Mouse (Mus musculus): ENCODE measurements around the gene Gm28539.
"Not testable (repeated sequence)": the region's sequence is repeated elsewhere in the genome, so short reads cannot be mapped to it uniquely, and the experiment has no call there.

Gene Gm28539

DNA sequence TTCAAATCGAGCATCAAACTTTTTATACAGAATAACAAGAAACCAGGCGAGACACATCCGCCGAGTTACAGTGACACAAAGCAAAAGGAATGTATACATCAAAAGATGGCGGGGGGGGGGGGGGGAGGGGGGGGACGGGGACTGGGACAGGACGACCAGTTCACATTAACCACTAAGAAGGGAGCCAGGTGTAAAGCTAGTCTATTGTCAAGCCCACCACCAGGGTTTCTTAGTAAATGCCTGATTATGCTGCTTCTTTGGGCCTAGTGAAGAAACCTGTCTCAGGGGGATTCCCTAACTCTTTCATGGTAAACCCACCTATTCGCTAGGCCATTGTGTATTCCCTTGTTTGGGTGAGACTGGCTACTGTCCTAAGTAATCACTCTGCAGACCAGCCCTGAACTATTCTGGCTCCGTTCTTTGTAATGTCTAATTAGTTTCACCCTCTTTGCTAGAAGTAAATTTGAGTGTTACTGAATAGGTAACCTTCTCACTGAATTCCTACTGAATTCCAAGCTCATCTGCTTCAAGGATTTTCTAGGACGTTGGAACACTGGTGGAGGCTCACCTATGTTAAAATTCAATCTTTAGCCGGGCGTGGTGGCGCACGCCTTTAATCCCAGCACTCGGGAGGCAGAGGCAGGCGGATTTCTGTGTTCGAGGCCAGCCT is 13.3 kb downstream of the Gm28539 start:
- not testable (repeated sequence) for DNase-seq (ENCODE audit: low spot score)

DNA sequence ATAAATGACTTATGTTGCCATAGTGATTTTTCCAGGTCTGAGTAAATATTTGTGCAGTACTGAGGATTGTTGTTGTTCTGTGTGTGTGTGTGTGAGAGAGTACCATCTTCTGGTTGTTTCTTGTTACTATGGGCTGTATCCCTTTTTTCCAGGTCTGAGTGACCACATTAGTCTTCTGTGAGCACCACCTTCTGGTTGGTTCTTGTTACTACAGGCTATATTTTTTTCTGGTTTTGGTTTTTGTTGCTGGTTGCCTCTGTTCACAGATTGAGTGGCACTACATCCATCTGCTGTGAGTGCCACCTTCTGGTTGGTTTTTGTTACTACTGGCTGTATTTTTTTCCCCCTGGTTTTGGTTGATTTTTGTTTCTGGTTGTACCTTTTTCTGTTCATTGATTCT is 22.2 kb downstream of the Gm28539 start:
- DNase-seq (ENCODE audit: low spot score): peak; percentile 73

DNA sequence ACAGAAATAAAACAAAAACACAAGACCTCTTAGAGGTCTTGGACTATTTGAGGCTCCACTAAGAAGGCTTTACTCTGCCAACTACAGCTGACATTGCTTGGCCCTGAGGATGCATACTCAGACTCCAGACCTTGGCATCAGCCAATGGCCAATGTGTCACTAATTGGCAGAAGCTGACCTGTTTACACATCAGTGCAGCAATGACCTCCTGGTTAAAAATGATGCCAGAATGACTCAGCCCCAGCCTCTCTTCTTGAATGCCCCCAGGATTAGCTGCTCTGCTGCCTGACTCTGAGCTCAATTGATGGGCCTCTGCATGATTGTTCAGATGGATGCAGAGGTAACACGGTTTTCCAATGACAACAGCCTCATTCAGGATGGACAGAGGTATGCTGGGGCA is 23.8 kb downstream of the Gm28539 start:
- no peak for DNase-seq (ENCODE audit: low spot score)

- not testable (repeated sequence) for DNase-seq (ENCODE audit: low spot score)
These were observed 34.1 kb downstream of the Gm28539 start for GRCm38 (mm10) chr16:18870495-18870894.

- no peak for DNase-seq (ENCODE audit: low spot score)
These were observed 39.7 kb downstream of the Gm28539 start for GRCm38 (mm10) chr16:18876091-18876441.

- DNase-seq (ENCODE audit: low spot score): peak; percentile 95
These were observed 40.3 kb downstream of the Gm28539 start, which contains the start of the genes Mrpl40 and Hira for GRCm38 (mm10) chr16:18876442-18877308. Gene Mrpl40, minus strand, starts transcription at chr16:18876862. Gene Hira, plus strand, starts transcription at chr16:18877037.

DNA sequence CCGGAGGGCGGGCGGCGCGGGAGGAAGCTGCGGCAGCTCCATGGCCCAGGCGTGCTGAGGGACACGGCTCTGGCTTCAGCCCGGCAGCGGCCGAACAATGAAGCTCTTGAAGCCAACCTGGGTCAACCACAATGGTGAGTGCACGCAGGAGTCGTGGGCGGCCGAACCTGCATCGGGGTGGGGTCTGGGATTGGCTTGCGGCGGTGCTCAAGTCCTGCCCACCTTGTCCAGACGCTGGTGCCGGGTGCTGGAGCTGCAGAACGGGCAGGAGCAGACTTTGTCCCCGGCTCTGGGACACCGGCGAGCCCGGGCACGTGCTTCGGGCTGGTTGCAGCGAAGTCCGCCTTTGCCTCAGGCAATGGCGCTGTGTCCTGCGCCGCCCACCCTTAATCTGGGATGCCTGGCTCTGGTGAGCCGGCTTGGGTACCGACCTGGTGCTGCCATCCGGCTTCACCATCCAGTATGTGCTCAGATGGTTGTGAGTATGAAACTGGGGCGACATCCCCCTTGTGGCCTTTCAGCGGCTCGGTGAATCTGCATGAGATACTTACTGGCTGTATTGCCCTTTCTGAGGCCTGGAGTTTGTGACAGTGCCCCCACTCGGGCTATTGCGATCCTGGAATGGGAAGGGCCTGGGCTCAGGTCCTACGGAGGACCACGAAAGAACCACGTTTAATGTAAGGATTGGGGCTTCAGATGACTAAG is 41.2 kb downstream of the Gm28539 start:
- DNase-seq (ENCODE audit: low spot score): peak; percentile 37

DNA sequence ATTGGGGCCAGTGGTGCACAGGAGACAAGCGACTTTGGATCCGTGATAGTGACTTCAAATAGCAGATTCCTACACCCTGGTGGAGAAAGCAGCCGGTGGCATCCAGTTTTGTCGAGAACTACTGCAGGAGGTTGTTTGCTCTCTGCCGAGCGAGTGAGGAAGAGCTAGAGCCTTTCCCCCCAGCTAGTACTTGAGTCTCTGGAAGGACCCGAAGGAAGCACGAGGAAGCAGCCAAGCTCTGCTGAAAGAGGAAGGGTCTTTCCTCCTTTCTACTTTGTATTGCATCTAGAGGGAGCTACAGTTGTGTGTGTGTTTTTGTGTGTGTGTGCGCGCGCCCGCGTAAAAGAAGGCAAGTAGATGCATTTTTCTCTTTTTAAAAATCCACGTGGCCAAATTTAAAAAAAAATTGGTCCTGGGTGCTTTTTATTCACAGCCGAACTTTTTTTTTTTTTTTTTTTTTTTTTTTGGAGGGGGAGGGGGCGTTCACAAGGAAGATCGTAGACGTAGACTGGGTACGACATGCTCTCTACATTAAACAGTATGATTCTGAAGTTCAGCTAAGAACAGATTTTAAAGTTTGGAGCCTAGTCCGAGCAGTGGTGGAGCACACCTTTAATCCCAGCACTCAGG is 41.8 kb downstream of the Gm28539 start:
- DNase-seq (ENCODE audit: low spot score): no peak

- DNase-seq (ENCODE audit: low spot score): no peak
These were observed 47.7 kb downstream of the Gm28539 start for GRCm38 (mm10) chr16:18884044-18884443.

DNA sequence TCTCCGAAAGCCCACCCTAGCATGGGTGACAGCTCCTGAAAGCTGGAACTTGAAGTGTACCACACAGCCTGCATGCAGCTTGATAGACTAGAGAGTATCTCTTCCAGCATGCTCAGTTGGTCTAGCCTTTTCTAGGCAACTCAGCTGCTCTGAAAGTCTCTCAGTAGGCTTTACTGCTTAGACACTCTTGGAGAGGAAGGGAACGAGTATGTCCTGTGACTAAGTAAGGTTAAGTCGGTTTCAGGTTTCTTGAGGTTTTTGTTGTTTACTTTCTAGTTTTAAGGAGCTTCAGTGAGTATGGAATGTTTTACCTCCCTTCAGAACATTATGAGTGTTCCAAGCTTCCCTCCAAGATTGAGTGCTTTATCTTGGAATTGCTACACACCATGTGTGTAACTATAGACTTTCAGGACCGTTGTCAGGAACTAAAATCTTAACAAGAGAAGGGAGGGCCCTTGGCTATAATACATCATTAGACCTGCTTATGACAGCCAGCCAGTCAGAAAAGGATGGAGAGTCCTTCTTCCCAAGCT is 57.5 kb downstream of the Gm28539 start:
- peak; percentile 54 for DNase-seq (ENCODE audit: low spot score)

- DNase-seq (ENCODE audit: low spot score): no peak
These were observed 58.9 kb downstream of the Gm28539 start for GRCm38 (mm10) chr16:18895249-18895648.

GRCm38 (mm10) chr16:18896429-18896828 is 60.0 kb downstream of the Gm28539 start:
- DNase-seq (ENCODE audit: low spot score): no peak

DNA sequence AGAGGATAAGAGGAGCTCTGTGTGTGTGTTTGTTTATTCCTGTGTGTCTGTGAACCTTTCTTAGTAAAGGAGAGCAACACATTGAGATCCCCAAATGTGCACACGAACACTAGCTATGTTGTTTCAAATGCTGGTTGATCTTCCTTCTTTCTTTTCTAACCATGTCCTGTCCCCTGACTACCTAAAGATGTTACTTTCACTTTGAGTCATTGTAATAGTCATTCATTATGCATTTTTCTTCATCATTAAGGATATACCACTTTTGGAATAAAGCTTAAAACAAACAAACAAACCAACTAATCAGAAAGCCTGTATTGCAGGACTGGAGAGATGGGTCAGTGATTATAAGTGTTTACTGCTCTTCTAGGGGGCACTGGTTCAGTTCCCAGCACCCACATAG is 69.3 kb downstream of the Gm28539 start:
- no peak for DNase-seq (ENCODE audit: low spot score)

GRCm38 (mm10) chr16:18916064-18916463 is 79.7 kb downstream of the Gm28539 start:
- no peak for DNase-seq (ENCODE audit: low spot score)

DNA sequence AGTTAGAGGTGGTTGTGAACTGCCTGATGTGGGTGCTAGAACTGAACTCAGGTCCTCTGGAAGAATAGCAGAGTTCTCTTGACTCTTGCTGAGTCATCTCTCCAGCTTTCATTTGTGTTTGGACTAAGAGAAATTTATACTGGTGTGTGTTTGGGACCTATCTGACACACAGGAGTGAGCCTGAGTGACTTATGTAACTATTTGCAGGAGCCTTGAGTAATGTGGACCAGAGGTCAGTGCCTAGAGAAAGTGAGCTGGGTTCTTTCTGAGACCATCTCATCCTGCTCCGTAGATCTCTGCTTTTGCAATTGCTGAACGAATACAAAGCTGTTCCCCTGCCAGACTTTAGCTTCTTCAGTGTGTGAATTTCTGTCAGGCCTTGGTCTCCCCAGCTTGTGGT is 85.4 kb downstream of the Gm28539 start:
- no peak for DNase-seq (ENCODE audit: low spot score)

GRCm38 (mm10) chr16:18927963-18928362 is 91.6 kb downstream of the Gm28539 start:
- DNase-seq (ENCODE audit: low spot score): peak; percentile 28

DNA sequence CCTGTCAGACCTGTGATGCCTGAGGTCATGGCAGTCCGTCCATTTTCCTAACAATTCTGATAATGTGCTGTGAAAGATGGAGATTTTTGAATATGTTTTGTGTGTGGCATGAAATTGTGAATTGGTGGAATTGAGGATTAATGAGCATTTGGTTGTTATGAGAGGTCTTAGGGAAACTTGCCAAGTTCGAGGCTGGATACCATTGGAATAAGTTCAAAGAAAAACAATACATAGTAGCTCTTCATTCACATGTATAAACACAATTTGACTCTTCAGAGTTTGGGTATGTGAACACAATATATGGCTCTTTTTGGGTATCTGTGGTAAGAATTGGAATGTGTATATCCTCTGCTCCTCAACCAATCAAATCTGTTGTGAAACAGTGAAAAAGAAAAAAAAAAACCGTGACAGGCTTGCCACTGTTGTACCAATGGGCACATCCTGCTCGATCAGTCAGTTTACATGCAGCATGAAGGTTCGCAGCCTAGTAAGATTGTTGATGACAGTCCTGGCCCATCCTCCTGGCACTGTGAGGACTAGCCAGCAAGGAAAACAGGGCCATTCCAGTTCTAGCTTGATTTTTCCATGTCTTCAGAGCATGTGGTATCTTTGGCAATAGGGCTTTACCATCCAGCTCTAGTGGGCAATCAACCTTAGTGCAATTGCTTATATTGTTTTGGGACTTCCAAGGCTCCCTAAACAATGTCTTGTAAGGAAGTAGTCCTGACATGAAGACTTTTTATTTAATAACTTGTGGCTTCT is 102.1 kb downstream of the Gm28539 start:
- no peak for DNase-seq (ENCODE audit: low spot score)

DNA sequence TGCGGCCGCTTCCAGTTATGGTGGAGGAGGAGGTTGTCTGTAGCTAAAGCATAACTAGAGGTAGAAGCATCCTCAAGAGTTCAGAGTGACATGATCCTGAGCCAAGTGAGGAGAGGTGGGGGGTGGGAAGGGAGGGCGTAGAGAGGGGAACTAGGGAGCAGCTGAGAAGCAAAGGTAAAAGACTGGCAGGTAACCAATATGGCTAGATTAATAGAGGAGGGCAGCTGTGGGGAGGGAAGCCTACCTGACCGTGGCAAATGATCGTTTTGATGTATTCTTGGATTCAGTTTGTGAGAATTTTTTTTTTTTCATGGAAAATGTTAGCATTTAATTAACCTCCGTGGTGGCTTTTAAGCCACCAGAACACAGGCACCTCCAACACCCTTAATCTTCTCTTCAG is 107.5 kb downstream of the Gm28539 start:
- no peak for DNase-seq (ENCODE audit: low spot score)

- no peak for DNase-seq (ENCODE audit: low spot score)
These were observed 112.6 kb downstream of the Gm28539 start for GRCm38 (mm10) chr16:18948941-18949340.

DNA sequence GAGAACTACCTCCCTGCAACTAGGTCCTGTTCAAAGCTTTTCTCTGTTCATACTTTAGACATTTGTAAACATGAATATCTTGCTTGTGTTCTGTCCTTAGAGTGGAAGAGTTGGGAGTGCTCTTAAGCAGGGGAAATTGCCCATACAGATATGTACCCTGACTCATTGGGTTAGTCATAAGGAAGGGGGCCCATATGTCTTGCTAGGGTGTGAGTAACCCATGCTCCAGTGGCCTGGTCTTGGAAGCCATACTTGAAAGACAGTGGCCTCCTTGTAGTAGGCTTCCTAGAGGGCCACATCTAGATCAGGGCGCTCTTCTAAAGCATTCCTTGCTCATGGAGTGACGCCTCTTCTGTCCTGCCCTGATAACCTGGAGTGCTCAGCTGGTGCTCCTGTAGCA is 114.0 kb downstream of the Gm28539 start:
- no peak for DNase-seq (ENCODE audit: low spot score)

- no peak for DNase-seq (ENCODE audit: low spot score)
These were observed 116.4 kb downstream of the Gm28539 start for GRCm38 (mm10) chr16:18952813-18953212.
